Mouse (Mus musculus) intestine, embryonic 14.5 days (tissue): ENCODE results near the gene Grtp1. TPM values are rescaled to one million over a fixed set of nuclear protein-coding genes. Genes with fewer than 3 reads are reported as not detected.

Experiments used
- ATAC-seq: fragments of 200-750 bp; cut with Nextera tagmentation; replicated peaks from 2 replicates; pipeline ENCODE4 v1.8.0; 2017; ENCODE audit warnings: low read depth, moderate number of reproducible peaks, moderate TSS enrichment, moderate library complexity; ENCODE audit not compliant: low FRiP score, low TSS enrichment
- DNase-seq: peaks from one replicate; pipeline ENCODE4 v3.0.0-alpha.2; 2018; ENCODE audit warnings: low spot score
- H3K27ac ChIP-seq: fragments of 300-500 bp; sonication (generic); 2 replicates; pipeline ENCODE4 v1.5.1; 2014; ENCODE audit warnings: low read depth, mild to moderate bottlenecking, control low read depth
- H3K27me3 ChIP-seq: fragments of 300-500 bp; sonication (generic); replicated peaks from 2 replicates; pipeline ENCODE4 v1.6.1; 2014; ENCODE audit warnings: low read length, control low read depth; ENCODE audit not compliant: control insufficient read depth, insufficient read depth
- H3K36me3 ChIP-seq: fragments of 300-500 bp; sonication (generic); 2 replicates; pipeline ENCODE4 v1.6.1; 2014; ENCODE audit warnings: low read length, control low read depth; ENCODE audit not compliant: control insufficient read depth, insufficient read depth
- H3K4me1 ChIP-seq: fragments of 300-500 bp; sonication (generic); replicated peaks from 2 replicates; pipeline ENCODE4 v1.6.1; 2014; ENCODE audit warnings: low read length, control low read depth, mixed read lengths; ENCODE audit not compliant: control insufficient read depth, insufficient read depth
- H3K4me2 ChIP-seq: fragments of 300-500 bp; sonication (generic); 2 replicates; pipeline ENCODE4 v1.6.1; 2014; ENCODE audit warnings: low read length
- H3K4me3 ChIP-seq: fragments of 300-500 bp; sonication (generic); 2 replicates; pipeline ENCODE4 v1.5.1; 2014; ENCODE audit warnings: low read depth, low read length, control low read depth, mixed read lengths
- H3K9ac ChIP-seq: fragments of 300-500 bp; sonication (generic); 2 replicates; pipeline ENCODE4 v1.6.1; 2014; ENCODE audit warnings: mild to moderate bottlenecking, low read length
- H3K9me3 ChIP-seq: fragments of 300-500 bp; sonication (generic); 2 replicates; pipeline ENCODE4 v1.6.1; 2016; ENCODE audit warnings: low read length, control low read depth; ENCODE audit not compliant: control insufficient read depth
- WGBS: fragments of 180-500 bp; shearing (Covaris S2); extraction: QIAGEN DNeasy Blood & Tissue Kit; methylation state at CpG from one replicate; pipeline ENCODE4 v1.1.7; 2014; 5-methylcytosine and 5-hydroxymethylcytosine counted together
- polyA plus RNA-seq: library from polyadenylated mRNA; unstranded; fragments of >200 nt; fragmentation: Nextera tagmentation; extraction: Ambion mirVana; gene quantifications from 2 replicates; pipeline ENCODE4 v1.2.1, GENCODE M21; 2014

Grtp1 gene
- polyA plus RNA-seq, 1 experiment from 2014 or later, result 49.1 TPM

- Histone ChIP-seq H3K9ac (no peak overlapping the region), H3K27me3 (no peaks in the 10 kb centered on the region), H3K4me1 (no peaks in the 10 kb centered on the region), H3K36me3 (peaks cover 74% of the 10 kb centered on the region), H3K9me3 (no peaks in the 10 kb centered on the region), H3K4me2 (no peak overlapping the region), H3K4me3 (no peak overlapping the region), H3K27ac (no peak overlapping the region)
- DNase-seq (no peak), ATAC-seq (no peak)
- WGBS, result 77% methylated on average over 1 of the region's 1 CpGs
Measured at GRCm38 (mm10) chr8:13175650-13176049, 24.8 kb downstream of the Grtp1 start.

- DNase-seq (no peak), ATAC-seq (no peak)
- no peak overlapping the region for H3K9ac ChIP-seq
- peaks cover 82% of the 10 kb centered on the region for H3K36me3 ChIP-seq
- no peaks in the 10 kb centered on the region for H3K27me3 ChIP-seq
- no peak overlapping the region for H3K27ac ChIP-seq
- 81% methylated on average over 4 of the region's 4 CpGs for WGBS
- no peaks in the 10 kb centered on the region for H3K9me3 ChIP-seq
- no peaks in the 10 kb centered on the region for H3K4me1 ChIP-seq
- H3K4me2 ChIP-seq, result no peak overlapping the region
- H3K4me3 ChIP-seq, result no peak overlapping the region
Measured at GRCm38 (mm10) chr8:13174811-13175210, 25.6 kb downstream of the Grtp1 start.

- Histone ChIP-seq H3K4me2 (no peak overlapping the region), H3K4me3 (no peak overlapping the region), H3K27me3 (no peaks in the 10 kb centered on the region), H3K4me1 (no peaks in the 10 kb centered on the region), H3K36me3 (peaks cover 86% of the 10 kb centered on the region), H3K9ac (no peak overlapping the region), H3K9me3 (no peaks in the 10 kb centered on the region), H3K27ac (no peak overlapping the region)
- DNase-seq (no peak), ATAC-seq (no peak)
- WGBS, result 82% methylated on average over 4 of the region's 4 CpGs
Measured at GRCm38 (mm10) chr8:13174305-13174704, 26.1 kb downstream of the Grtp1 start.

- no peak overlapping the region for H3K4me2 ChIP-seq
- 46% methylated on average over 1 of the region's 1 CpGs for WGBS
- peaks cover 95% of the 10 kb centered on the region for H3K36me3 ChIP-seq
- DNase-seq (no peak), ATAC-seq (no peak)
- no peaks in the 10 kb centered on the region for H3K4me1 ChIP-seq
- no peaks in the 10 kb centered on the region for H3K27me3 ChIP-seq
- H3K9ac ChIP-seq, result no peak overlapping the region
- H3K27ac ChIP-seq, result no peak overlapping the region
- H3K4me3 ChIP-seq, result no peak overlapping the region
- H3K9me3 ChIP-seq, result no peaks in the 10 kb centered on the region
Measured at GRCm38 (mm10) chr8:13170510-13170909, 29.9 kb downstream of the Grtp1 start.

- DNase-seq, result no peak
- H3K9ac ChIP-seq, result no peak overlapping the region
- peaks cover 35% of the 10 kb centered on the region for H3K36me3 ChIP-seq
- H3K9me3 ChIP-seq, result no peaks in the 10 kb centered on the region
- H3K4me2 ChIP-seq, result no peak overlapping the region
- no peak overlapping the region for H3K4me3 ChIP-seq
- peaks cover 11% of the 10 kb centered on the region for H3K4me1 ChIP-seq
- no peak for ATAC-seq
- 93% methylated on average over 5 of the region's 5 CpGs for WGBS
- H3K27ac ChIP-seq, result no peak overlapping the region
- H3K27me3 ChIP-seq, result no peaks in the 10 kb centered on the region
Measured at GRCm38 (mm10) chr8:13164361-13164760, 36.1 kb downstream of the Grtp1 start.

- H3K9me3 ChIP-seq, result no peaks in the 10 kb centered on the region
- peaks cover 11% of the 10 kb centered on the region for H3K4me1 ChIP-seq
- WGBS, result 80% methylated on average over 1 of the region's 1 CpGs
- DNase-seq, result no peak
- no peaks in the 10 kb centered on the region for H3K27me3 ChIP-seq
- H3K9ac ChIP-seq, result no peak overlapping the region
- peaks cover 27% of the 10 kb centered on the region for H3K36me3 ChIP-seq
- H3K4me3 ChIP-seq, result no peak overlapping the region
- no peak overlapping the region for H3K27ac ChIP-seq
- no peak for ATAC-seq
- H3K4me2 ChIP-seq, result no peak overlapping the region
Measured at GRCm38 (mm10) chr8:13163563-13163962, 36.9 kb downstream of the Grtp1 start.

- no peaks in the 10 kb centered on the region for H3K9me3 ChIP-seq
- no peak overlapping the region for H3K4me3 ChIP-seq
- H3K27ac ChIP-seq, result no peak overlapping the region
- ATAC-seq (no peak), DNase-seq (no peak)
- H3K36me3 ChIP-seq, result peaks cover 12% of the 10 kb centered on the region
- WGBS, result 88% methylated on average over 6 of the region's 6 CpGs
- H3K9ac ChIP-seq, result no peak overlapping the region
- H3K27me3 ChIP-seq, result no peaks in the 10 kb centered on the region
- H3K4me2 ChIP-seq, result no peak overlapping the region
- peaks cover 11% of the 10 kb centered on the region for H3K4me1 ChIP-seq
Measured at GRCm38 (mm10) chr8:13162098-13162497, 38.3 kb downstream of the Grtp1 start.

GRCm38 (mm10) chr8:13160691-13161090, 39.7 kb downstream of the Grtp1 start:
- Histone ChIP-seq H3K4me2 (peak overlapping the region; percentile 81), H3K4me3 (peak overlapping the region; percentile 75; the same call in 1 of the 2 replicates), H3K9me3 (no peaks in the 10 kb centered on the region), H3K4me1 (peaks cover 11% of the 10 kb centered on the region), H3K27me3 (no peaks in the 10 kb centered on the region), H3K36me3 (no peaks in the 10 kb centered on the region), H3K27ac (no peak overlapping the region), H3K9ac (peak overlapping the region; percentile 87)
- 83% methylated on average over 3 of the region's 3 CpGs for WGBS
- ATAC-seq (no peak), DNase-seq (no peak)

- under 1% methylated on average over 36 of the region's 49 CpGs for WGBS
- no peaks in the 10 kb centered on the region; the same call in 1 of the 2 replicates for H3K36me3 ChIP-seq
Measured at GRCm38 (mm10) chr8:13159377-13159881, 41.0 kb downstream of the Grtp1 start.

More at GRCm38 (mm10) chr8:13159377-13159881, 41.0 kb downstream of the Grtp1 start:
- Histone ChIP-seq H3K9ac (peak overlapping the region; percentile 87), H3K4me1 (peaks cover 11% of the 10 kb centered on the region), H3K4me3 (peak overlapping the region; percentile 75), H3K27ac (peak overlapping the region; percentile 47), H3K9me3 (no peaks in the 10 kb centered on the region), H3K27me3 (no peaks in the 10 kb centered on the region), H3K4me2 (peak overlapping the region; percentile 81)
- ATAC-seq, result peak; percentile 75
- no peak for DNase-seq
